Mouse (Mus musculus) liver (tissue): ENCODE data around the gene Rgcc.

Experiments
- DNase-seq: peaks from one replicate; pipeline ENCODE4 v3.0.0-alpha.2; 2020; ENCODE audit warnings: mixed read lengths

The Rgcc gene

GRCm38 (mm10) chr14:79275870-79276395 is 25.5 kb downstream of the Rgcc start:
- DNase-seq: no peak

- no peak for DNase-seq
These were observed 26.0 kb downstream of the Rgcc start for GRCm38 (mm10) chr14:79275441-79275840.

GRCm38 (mm10) chr14:79273697-79274477 is 27.6 kb downstream of the Rgcc start:
- no peak for DNase-seq

GRCm38 (mm10) chr14:79272991-79273390 is 28.5 kb downstream of the Rgcc start:
- no peak for DNase-seq

- no peak for DNase-seq
These were observed 29.2 kb downstream of the Rgcc start for GRCm38 (mm10) chr14:79272188-79272694.

- no peak for DNase-seq
These were observed 31.9 kb downstream of the Rgcc start for GRCm38 (mm10) chr14:79269551-79269950.

GRCm38 (mm10) chr14:79267878-79268277 is 33.6 kb downstream of the Rgcc start:
- no peak for DNase-seq

- no peak for DNase-seq
These were observed 34.1 kb downstream of the Rgcc start for GRCm38 (mm10) chr14:79267382-79267781.

GRCm38 (mm10) chr14:79266408-79266807 is 35.0 kb downstream of the Rgcc start:
- DNase-seq: no peak

- no peak for DNase-seq
These were observed 35.7 kb downstream of the Rgcc start for GRCm38 (mm10) chr14:79265738-79266137.

- DNase-seq: no peak
These were observed 38.1 kb downstream of the Rgcc start for GRCm38 (mm10) chr14:79263321-79263720.

- no peak for DNase-seq
These were observed 38.8 kb downstream of the Rgcc start for GRCm38 (mm10) chr14:79262677-79263076.

GRCm38 (mm10) chr14:79259062-79259779 is 42.2 kb downstream of the Rgcc start:
- DNase-seq: no peak

GRCm38 (mm10) chr14:79256656-79257055 is 44.8 kb downstream of the Rgcc start:
- DNase-seq: no peak

GRCm38 (mm10) chr14:79255786-79256185 is 45.7 kb downstream of the Rgcc start:
- no peak for DNase-seq

GRCm38 (mm10) chr14:79251727-79252285 is 49.6 kb downstream of the Rgcc start:
- DNase-seq: no peak

- DNase-seq: no peak
These were observed 56.9 kb downstream of the Rgcc start for GRCm38 (mm10) chr14:79244571-79244970.

GRCm38 (mm10) chr14:79243038-79243883 is 58.2 kb downstream of the Rgcc start:
- peak; percentile 38 for DNase-seq

GRCm38 (mm10) chr14:79242386-79242720 is 59.1 kb downstream of the Rgcc start:
- DNase-seq: no peak

- DNase-seq: no peak
These were observed 59.6 kb downstream of the Rgcc start for GRCm38 (mm10) chr14:79241656-79242385.

- no peak for DNase-seq
These were observed 60.3 kb downstream of the Rgcc start for GRCm38 (mm10) chr14:79241057-79241570.

GRCm38 (mm10) chr14:79239402-79239801 is 62.0 kb downstream of the Rgcc start:
- DNase-seq: no peak
